Mouse (Mus musculus): ENCODE data around the gene Focad. TPM values are rescaled to one million over a fixed set of nuclear protein-coding genes. Genes with fewer than 3 reads are reported as not detected.

Focad gene
- polyA plus RNA-seq, 1 experiment, result 4.7 TPM

- Histone ChIP-seq H3K36me3 (ENCODE audit: control insufficient read depth, insufficient read depth, low read length) (no peaks in the 10 kb centered on the region), H3K27me3 (ENCODE audit: control insufficient read depth, insufficient read depth, low read length) (no peaks in the 10 kb centered on the region), H3K4me3 (ENCODE audit: extremely low read depth, insufficient read depth, insufficient read length) (no peak overlapping the region), H3K27ac (ENCODE audit: insufficient read depth, low read length) (no peak overlapping the region), H3K4me1 (ENCODE audit: control insufficient read depth, insufficient read depth, insufficient read length) (no peaks in the 10 kb centered on the region)
- WGBS, result 96% methylated on average over 3 of the region's 3 CpGs
- no peak for DNase-seq (ENCODE audit: low read depth in 1 of 2, low spot score in 2 of 2)
- TF ChIP-seq POLR2A (IDR thresholded peaks at IDR 0.05; ENCODE audit: low read depth, low read length) (no peak), CTCF (IDR thresholded peaks at IDR 0.05; ENCODE audit: extremely low read depth, insufficient read depth, insufficient read length, insufficient replicate concordance) (no peak)
These were observed 136.9 kb downstream of the Focad start for GRCm38 (mm10) chr4:88231375-88231774.

DNA sequence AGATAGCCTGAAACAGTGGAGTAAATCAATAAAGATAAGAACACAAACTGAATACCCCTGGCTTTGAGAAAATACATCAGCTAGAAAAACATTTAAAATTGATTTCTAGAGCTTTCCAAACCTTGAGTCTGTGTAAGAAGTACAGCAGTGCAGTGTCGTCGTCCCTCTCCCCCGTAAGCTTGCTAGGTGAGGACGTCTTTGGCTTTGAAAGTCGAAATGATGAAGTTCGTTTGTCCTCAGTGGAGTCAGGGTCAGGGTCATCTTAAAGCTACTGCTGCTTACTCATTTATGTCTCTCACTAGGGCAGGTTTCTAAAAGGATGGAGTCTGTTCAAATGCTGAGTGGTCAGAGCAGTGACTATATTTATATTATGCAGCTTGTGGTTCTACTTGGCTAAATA, 141.5 kb downstream of the Focad start:
- H3K36me3 ChIP-seq (ENCODE audit: control insufficient read depth, insufficient read depth, low read length), result no peaks in the 10 kb centered on the region
- H3K27ac ChIP-seq (ENCODE audit: insufficient read depth, low read length), result no peak overlapping the region
- H3K4me3 ChIP-seq (ENCODE audit: extremely low read depth, insufficient read depth, insufficient read length), result no peak overlapping the region
- no peaks in the 10 kb centered on the region for H3K4me1 ChIP-seq (ENCODE audit: control insufficient read depth, insufficient read depth, insufficient read length)
- 90% methylated on average over 6 of the region's 6 CpGs for WGBS
- TF ChIP-seq POLR2A (IDR thresholded peaks at IDR 0.05; ENCODE audit: low read depth, low read length) (no peak), CTCF (IDR thresholded peaks at IDR 0.05; ENCODE audit: extremely low read depth, insufficient read depth, insufficient read length, insufficient replicate concordance) (no peak)
- DNase-seq (ENCODE audit: low read depth in 1 of 2, low spot score in 2 of 2), result no peak
- no peaks in the 10 kb centered on the region for H3K27me3 ChIP-seq (ENCODE audit: control insufficient read depth, insufficient read depth, low read length)

DNA sequence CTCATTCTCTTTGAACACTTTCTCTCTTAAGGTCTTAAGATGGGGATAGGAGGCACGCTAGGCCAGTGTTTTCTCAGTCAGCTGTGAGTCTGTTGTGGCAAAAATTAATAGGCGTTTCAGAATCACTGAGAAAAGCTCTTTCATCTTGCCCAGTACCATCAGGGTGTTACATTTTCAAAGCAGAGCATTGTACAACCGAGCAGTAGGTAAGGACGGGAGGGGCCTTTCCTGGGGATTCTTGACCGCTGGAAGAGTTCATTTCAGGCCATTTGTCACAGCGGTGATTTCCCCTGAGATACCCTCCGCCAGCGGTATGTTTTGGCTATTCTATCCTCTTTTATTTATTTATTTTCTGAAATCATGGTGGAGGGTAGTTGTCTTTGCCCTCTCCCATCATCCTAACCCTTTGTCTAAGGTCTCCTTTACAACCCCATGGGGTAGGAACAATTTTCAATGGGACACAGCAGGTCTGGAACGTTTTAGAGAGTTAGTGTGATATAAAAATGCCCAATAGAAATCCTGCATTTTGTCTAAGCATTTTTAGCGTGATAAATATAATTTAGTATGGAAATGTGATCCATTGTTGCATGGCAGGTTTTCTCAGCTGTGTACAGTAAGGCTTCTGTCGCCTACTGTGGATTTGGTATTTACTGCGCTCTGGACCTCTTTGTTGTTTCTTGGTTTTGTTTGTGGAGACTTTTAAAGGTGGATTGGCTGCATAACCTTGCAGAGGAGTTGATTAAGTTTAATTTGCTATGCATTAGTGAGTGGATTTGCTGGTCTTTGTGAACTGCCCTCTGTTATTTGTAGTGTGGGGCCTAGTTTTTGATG, 142.7 kb downstream of the Focad start:
- Histone ChIP-seq H3K36me3 (ENCODE audit: control insufficient read depth, insufficient read depth, low read length) (no peaks in the 10 kb centered on the region), H3K4me3 (ENCODE audit: extremely low read depth, insufficient read depth, insufficient read length) (no peak overlapping the region), H3K27ac (ENCODE audit: insufficient read depth, low read length) (no peak overlapping the region), H3K4me1 (ENCODE audit: control insufficient read depth, insufficient read depth, insufficient read length) (no peaks in the 10 kb centered on the region), H3K27me3 (ENCODE audit: control insufficient read depth, insufficient read depth, low read length) (no peaks in the 10 kb centered on the region)
- 93% methylated on average over 12 of the region's 12 CpGs for whole genome bisulfite sequencing
- no peak for DNase-seq (ENCODE audit: low read depth in 1 of 2, low spot score in 2 of 2)
- no peak for TF ChIP-seq CTCF (IDR thresholded peaks at IDR 0.05; ENCODE audit: extremely low read depth, insufficient read depth, insufficient read length, insufficient replicate concordance)
- TF ChIP-seq POLR2A (IDR thresholded peaks at IDR 0.05; ENCODE audit: low read depth, low read length), result no peak

- no peak for DNase-seq (ENCODE audit: low read depth in 1 of 2, low spot score in 2 of 2)
- Histone ChIP-seq H3K27me3 (ENCODE audit: control insufficient read depth, insufficient read depth, low read length) (no peaks in the 10 kb centered on the region), H3K27ac (ENCODE audit: insufficient read depth, low read length) (no peak overlapping the region), H3K4me3 (ENCODE audit: extremely low read depth, insufficient read depth, insufficient read length) (no peak overlapping the region), H3K4me1 (ENCODE audit: control insufficient read depth, insufficient read depth, insufficient read length) (no peaks in the 10 kb centered on the region), H3K36me3 (ENCODE audit: control insufficient read depth, insufficient read depth, low read length) (no peaks in the 10 kb centered on the region)
- TF ChIP-seq POLR2A (IDR thresholded peaks at IDR 0.05; ENCODE audit: low read depth, low read length), result no peak
- no peak for TF ChIP-seq CTCF (IDR thresholded peaks at IDR 0.05; ENCODE audit: extremely low read depth, insufficient read depth, insufficient read length, insufficient replicate concordance)
- WGBS, result 95% methylated on average over 7 of the region's 7 CpGs
These were observed 143.9 kb downstream of the Focad start for GRCm38 (mm10) chr4:88238351-88238750.

DNA sequence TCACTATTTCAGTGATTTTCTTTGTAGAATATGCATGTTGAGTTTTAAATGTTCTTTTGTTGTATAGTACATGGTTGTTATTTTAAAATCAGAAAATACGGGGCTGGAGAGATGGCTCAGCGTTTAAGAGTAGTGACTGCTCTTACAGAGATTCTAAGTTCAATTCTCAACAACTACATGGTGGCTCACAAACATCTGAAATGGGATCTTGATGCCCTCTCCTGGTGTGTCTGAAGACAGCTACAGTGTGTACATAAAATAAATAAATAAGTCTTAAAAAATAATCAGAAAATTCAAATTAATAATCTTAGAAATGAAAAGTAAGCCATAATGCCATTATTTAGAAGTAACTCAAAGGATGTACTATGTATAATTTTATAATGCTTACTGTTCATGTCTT, 149.4 kb downstream of the Focad start:
- 90% methylated on average over 2 of the region's 2 CpGs for WGBS
- Histone ChIP-seq H3K27ac (ENCODE audit: insufficient read depth, low read length) (no peak overlapping the region), H3K27me3 (ENCODE audit: control insufficient read depth, insufficient read depth, low read length) (no peaks in the 10 kb centered on the region), H3K4me3 (ENCODE audit: extremely low read depth, insufficient read depth, insufficient read length) (no peak overlapping the region), H3K36me3 (ENCODE audit: control insufficient read depth, insufficient read depth, low read length) (no peaks in the 10 kb centered on the region), H3K4me1 (ENCODE audit: control insufficient read depth, insufficient read depth, insufficient read length) (no peaks in the 10 kb centered on the region)
- no peak for TF ChIP-seq POLR2A (IDR thresholded peaks at IDR 0.05; ENCODE audit: low read depth, low read length)
- no peak for TF ChIP-seq CTCF (IDR thresholded peaks at IDR 0.05; ENCODE audit: extremely low read depth, insufficient read depth, insufficient read length, insufficient replicate concordance)
- no peak for DNase-seq (ENCODE audit: low read depth in 1 of 2, low spot score in 2 of 2)

GRCm38 (mm10) chr4:88245494-88245893, 151.1 kb downstream of the Focad start:
- DNase-seq (ENCODE audit: low read depth in 1 of 2, low spot score in 2 of 2), result no peak
- 93% methylated on average over 4 of the region's 4 CpGs for WGBS
- Histone ChIP-seq H3K4me3 (ENCODE audit: extremely low read depth, insufficient read depth, insufficient read length) (no peak overlapping the region), H3K4me1 (ENCODE audit: control insufficient read depth, insufficient read depth, insufficient read length) (no peaks in the 10 kb centered on the region), H3K27me3 (ENCODE audit: control insufficient read depth, insufficient read depth, low read length) (no peaks in the 10 kb centered on the region), H3K27ac (ENCODE audit: insufficient read depth, low read length) (no peak overlapping the region), H3K36me3 (ENCODE audit: control insufficient read depth, insufficient read depth, low read length) (no peaks in the 10 kb centered on the region)
- no peak for TF ChIP-seq CTCF (IDR thresholded peaks at IDR 0.05; ENCODE audit: extremely low read depth, insufficient read depth, insufficient read length, insufficient replicate concordance)
- no peak for TF ChIP-seq POLR2A (IDR thresholded peaks at IDR 0.05; ENCODE audit: low read depth, low read length)

DNA sequence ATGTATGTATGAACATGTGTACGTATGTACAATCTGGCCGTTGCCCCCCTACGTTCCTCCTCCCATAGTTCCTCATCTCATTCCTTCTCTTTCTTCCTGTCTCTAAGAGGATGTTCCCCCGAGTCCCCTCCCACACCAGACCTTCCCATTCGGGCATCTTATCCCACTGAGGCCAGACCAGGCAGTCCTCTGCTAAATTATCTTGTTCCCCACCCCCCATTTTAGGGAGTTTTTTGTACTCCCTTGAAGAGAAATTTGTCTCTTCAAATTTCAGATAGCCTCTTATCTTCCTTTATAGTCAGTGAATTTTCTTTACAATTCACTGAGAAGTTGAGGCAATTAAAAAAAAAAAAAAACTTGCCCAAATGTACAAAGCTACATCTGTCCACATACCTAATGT, 166.9 kb downstream of the Focad start:
- Histone ChIP-seq H3K4me3 (ENCODE audit: extremely low read depth, insufficient read depth, insufficient read length) (no peak overlapping the region), H3K27me3 (ENCODE audit: control insufficient read depth, insufficient read depth, low read length) (no peaks in the 10 kb centered on the region), H3K36me3 (ENCODE audit: control insufficient read depth, insufficient read depth, low read length) (no peaks in the 10 kb centered on the region), H3K4me1 (ENCODE audit: control insufficient read depth, insufficient read depth, insufficient read length) (no peaks in the 10 kb centered on the region), H3K27ac (ENCODE audit: insufficient read depth, low read length) (no peak overlapping the region)
- DNase-seq (ENCODE audit: low read depth in 1 of 2, low spot score in 2 of 2), result no peak
- WGBS, result 95% methylated on average over 5 of the region's 5 CpGs
- TF ChIP-seq CTCF (IDR thresholded peaks at IDR 0.05; ENCODE audit: extremely low read depth, insufficient read depth, insufficient read length, insufficient replicate concordance) (no peak), POLR2A (IDR thresholded peaks at IDR 0.05; ENCODE audit: low read depth, low read length) (no peak)

Data from spleen, adult 2 months (tissue).